Mouse (Mus musculus): ENCODE results near the gene Adar.

The Adar gene

DNA sequence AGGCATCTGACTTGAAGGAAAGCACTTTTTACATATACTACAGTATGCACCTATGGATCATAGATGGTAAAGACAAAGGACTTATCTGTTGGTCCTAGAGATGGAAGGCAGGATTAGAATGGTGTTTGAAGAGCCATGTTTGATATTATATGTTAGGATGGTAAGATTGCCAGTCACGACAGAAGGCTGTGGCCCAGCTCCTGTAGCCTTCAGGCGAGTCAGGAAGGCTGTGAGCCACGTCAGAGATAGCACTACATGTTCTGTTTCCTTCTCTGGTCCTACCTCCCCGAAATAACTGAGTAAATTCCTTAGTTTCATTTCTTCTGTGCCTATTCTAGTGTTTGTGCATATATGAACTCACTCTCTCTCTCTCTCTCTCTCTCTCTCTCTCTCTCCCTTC is 17.3 kb downstream of the Adar start:
- DNase-seq: no peak

DNA sequence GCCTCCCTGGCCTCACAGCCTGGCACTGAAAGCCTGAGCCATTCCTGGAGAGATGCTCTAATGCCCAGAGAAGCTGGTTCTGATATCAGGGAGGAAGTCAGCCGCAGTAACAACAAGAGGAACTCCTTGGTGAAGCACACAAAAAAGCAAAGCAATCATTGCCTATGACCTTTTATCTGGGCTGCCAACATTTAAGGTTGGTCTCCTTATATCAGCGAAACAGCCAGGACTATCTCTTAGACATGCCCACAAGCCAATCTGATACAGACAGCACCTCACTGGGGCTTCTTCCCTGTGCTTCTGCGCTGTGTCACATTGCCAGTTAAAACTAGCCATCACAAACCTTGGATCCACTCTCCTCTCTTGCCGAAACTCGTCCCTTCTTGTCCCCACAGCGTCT is 23.7 kb downstream of the Adar start:
- no peak for DNase-seq

DNA sequence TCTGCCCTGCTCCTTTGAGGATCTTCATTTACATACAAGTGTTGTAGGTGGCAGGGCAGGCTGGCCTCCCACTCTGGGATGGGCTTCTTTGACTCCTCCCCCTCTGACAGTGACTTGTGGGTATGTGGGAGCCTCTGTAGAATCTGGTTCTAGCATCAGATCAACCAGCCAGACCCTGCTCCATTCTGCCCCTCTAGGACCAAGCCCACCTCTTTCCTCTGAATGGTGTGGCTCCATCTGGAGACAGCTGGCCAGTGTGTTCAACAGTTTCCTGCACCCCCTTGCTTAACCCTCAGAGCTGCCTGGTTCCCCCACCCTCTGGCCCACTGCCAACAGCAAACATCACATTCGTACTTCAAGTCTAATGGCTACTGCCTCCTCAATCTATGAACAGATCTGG is 37.5 kb downstream of the Adar start:
- peak in 1 of 2 experiments; percentile 38 for DNase-seq

DNA sequence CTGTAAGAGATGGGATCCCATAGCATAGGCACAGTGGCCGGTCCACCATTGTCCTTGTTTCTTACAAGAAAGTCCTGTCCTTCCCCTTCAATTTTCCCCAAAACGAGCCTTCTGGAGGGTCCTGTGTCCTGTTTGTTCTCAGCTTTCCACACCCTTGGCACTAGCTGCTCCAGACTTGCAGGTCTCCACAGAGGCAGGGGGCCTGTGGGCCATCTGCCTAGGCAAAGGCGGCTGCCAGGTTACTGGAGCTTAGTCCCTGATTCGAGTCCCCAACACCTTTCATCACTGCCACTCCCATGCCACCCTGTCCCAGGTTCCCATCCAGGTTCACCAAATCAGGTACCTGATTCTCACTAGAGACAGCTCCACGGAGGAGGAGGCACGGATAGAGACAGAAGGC is 40.5 kb downstream of the Adar start:
- DNase-seq: peak; percentile 74 to 80

DNA sequence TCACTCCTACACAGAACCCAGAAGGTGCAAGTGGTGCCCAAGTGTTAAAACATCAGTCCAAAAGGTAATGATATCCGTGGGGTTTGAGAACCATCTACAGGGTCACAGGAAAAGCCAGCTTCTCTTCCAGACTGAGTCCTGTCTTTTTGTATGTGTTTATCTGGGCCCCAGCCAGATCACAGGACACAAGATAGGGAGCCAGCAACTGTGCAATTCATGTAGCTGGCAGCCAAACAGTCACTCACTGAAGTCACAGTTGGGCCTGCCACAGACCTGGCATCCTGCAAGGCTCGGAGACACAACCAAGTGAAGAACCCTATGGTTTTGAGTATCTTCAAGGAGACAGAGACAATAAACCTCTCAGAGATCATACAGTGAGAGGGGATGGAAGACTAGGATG is 43.0 kb downstream of the Adar start:
- DNase-seq: peak; percentile 58 to 71

DNA sequence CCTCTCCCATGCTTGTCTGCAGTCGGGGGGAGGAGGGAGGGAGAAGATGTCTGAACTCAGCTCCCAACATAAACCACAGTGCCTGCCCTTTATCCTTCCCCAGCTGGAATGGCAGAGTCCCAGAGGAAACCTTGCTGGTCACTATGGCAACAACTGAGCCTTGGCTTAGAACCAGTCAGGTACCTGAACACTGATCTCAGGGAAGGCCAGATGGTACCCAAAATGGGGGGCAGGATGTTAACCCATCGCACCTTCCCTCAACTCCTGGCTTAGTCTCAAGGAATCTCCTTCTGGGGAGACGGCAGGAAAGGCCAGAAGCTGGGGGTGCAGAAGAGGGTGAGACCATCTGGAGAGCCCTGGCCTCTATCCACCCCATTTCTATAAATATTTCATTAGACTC is 45.0 kb downstream of the Adar start:
- peak; percentile 81 to 83 for DNase-seq

DNA sequence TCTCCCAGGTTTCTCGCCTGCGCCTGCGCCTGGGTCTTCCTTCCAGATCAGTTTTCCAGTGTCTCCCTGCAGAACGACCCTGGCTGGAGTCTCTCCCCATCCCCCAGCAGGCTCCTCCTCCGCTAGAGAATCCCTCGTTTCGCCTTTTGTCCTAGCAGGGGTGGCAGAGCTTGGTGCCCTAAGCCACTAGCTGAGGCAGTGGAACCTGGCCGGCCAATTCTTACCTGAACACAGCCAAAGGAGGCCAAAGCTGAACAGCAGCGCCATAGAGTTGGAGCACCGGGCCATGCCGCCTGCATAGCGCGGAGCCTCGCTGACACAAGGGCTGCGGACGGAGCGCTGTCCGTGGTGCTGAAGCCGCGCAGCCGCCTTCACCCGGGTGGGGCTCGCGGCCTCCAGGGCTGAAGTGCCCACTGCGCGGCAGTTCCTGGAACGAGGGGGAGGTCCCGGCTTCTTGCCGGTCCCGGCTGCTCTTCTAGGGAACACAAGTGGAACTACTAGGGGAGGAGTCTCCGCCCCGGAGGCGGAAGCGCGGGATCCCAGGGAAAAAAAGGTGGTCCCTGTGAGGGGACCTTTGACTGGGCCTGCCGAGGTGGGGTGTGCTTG is 49.4 kb downstream of the Adar start, which contains the start of gene Chrnb2:
Chrnb2 (minus strand) TSS at position 514 of the 606 bp plus-strand sequence.
- peak; percentile 82 for DNase-seq

DNA sequence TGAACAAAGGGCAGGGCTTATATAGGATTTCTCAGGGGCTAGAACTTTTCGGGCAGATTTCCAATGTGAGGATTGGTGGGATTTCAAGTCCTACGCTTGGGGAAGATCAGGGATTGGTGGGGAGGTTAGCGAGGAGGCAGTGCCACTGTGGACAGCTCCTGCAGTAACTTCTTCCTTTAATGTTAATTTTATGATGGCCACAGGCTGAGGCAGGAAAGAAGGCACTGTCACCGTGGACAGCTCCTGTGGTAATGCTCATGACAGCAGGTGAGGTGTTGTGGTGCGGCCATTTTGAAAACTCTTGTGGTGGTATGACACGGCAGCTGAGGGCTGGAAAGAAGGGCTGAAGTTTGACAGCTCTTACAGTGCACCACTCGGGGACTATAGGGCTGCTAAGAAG is 54.8 kb downstream of the Adar start:
- no peak for DNase-seq

DNA sequence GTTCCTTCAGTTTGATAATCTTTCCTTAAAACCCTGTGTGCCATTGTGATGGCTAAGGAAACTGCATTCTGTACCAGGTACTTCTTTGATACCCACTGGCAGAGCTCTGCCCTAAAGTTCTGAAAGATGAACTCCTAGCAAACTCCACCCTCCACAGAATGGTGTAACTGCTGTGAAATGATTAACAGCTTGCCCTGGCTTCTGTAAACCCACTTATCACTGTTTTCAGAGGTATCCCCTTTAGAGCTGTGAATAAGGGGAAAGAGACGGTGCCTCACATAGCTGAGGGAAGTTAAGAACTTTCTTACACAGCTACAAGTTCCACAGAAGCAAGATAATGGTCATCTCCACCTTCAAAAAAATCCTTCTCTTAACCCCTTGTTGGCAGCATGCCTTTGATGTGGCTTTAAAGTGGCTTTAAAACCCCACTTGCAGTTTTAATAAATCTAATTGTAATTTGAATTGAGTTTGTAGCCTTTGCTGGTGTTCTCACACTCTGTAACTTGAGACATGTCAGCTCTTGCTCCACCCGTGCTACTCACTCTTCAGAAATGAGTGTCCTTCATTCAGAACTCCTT is 55.7 kb downstream of the Adar start:
- no peak for DNase-seq

DNA sequence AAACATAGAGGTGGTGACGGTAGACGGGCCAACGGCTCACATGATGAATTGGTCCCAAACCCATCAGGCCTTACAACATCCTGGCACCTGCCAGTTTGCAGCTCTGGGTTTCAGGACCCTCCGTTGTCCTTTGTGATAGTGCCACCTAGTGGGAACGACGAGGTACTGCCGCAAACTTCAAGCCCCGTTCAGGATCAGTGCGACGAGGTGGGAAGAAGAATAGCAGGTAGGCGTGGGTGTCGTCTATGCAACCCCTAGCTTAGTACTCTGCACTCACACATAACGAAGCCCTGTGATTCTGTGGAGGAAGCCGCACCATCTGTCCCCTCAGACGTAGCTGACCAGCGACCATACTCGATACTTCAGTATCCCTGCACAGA is 57.8 kb downstream of the Adar start:
- DNase-seq: peak; percentile 93 to 95

DNA sequence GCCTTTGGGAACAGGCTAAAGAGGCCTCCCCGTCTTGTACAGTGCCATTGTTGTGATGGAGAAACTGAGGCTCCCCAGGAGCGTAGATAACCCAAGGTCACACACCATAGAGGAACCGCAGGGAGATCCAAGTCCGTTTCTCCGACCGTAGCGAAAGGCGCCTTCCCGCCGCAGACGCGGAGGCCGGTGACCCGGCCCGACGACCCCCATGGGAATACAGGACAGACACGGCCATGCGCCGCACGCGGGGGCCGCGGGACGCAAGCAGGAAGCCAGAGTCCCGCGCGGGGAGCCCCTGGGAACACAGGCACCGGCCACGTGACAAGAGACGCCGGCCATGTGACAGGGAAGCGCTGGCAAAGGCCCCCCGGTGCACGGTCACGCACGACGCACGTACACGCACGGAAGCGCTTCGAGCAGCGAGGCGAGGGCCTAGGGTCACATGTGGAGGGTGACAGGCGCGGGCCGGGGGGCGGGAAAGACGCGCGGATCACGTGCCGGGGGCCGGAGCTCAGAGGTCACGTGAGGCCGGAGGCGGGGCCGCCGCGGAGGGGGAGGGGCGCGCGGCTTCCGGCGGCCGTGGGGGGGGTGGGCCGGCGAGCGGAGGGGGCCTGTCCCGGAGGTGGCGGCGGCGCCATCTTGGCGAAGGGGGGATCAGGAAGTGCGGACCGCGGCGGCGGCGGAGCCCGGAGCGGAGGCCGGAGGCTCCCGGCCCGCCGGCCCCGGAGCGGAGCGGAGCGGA is 58.3 kb downstream of the Adar start, which contains the start of gene Ube2q1:
Ube2q1 (plus strand) TSS at position 649 of the 742 bp plus-strand sequence.
- DNase-seq: peak; percentile 99

DNA sequence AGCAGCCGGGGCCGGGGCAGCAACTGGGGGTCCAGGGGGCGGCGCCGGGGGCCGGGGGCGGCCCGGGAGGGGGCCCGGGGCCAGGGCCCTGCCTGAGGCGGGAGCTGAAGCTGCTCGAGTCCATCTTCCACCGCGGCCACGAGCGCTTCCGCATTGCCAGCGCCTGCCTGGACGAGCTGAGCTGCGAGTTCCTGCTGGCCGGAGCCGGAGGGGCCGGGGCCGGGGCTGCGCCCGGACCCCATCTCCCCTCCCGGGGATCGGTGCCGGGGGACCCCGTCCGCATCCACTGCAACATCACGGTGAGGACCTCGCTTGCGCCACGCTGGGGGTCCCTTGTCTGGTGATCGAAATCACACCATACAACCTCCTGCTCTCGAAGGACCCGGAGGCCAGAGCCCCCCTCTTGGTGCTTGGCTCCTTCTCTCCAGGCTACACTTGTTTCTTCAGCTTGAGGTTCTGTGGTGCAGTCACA is 59.0 kb downstream of the Adar start:
- peak; percentile 57 to 70 for DNase-seq

DNA sequence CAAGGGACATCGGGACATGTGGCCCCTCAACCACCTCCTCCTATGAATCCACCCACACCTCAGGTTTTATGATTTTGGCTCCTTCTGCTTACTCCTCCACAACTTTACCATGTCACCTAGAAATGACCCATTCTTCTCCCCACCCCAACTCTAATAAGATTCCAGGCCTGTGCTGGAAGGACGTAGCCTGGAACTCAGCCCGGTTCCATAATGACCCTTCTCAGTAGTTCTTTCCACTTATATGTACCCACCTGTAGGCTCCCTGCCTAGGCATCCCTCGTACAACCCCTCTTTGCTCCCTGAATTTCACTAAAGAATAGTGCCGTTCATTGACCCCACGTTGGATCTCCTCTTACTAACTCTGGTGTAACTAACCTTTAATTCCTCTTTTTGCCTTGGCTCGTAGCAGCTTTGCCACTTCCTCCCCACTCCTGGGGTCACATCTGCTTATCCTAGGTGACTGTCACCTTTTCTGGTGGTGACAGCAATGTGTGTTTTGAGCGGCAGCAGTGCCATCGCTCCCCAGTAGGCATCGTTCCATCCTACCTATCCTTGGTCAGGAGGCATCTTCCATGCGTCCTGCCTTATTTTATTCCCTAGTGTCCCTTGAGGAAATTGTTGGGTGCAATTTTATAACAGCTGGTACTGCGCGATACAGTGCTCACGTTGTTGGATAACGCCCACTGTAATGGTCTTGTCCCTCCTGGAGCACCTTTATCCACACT is 59.6 kb downstream of the Adar start:
- DNase-seq: peak in 1 of 2 experiments; percentile 31

DNA sequence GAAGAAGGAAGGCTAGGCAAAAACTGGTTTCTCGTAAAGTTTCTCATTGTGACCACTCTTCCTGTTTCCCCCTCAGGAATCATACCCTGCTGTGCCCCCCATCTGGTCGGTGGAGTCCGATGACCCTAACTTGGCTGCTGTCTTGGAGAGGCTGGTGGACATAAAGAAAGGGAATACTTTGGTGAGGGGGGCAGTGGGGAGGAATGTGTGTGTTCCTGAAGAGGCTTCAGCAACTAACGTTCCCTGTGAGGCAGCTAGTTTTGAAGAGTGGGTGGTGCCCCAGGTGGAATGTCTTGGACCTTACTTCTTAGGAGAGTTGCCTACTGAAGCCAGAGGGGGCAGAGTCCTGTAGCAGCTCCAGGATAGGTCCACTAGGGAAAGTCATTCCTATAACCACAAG is 61.2 kb downstream of the Adar start:
- DNase-seq: no peak

DNA sequence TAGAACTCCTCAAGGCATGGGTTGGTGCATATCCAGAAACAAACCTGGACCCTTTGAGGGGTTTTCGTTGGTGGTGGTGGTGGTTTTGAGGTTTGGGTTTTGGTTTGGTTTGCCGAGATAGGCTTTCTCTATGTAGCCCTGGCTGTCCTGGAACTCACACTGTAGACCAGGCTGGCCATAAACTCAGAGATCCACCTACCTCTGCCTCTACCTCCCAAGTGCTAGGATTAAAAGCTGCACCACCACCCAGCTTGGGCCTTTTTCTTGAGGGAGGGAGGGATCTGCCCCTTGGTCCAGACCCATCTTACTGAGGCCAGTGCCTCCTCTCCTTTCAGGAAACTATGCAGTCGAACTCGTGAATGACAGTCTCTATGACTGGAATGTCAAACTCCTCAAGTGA is 65.3 kb downstream of the Adar start:
- DNase-seq: no peak

DNA sequence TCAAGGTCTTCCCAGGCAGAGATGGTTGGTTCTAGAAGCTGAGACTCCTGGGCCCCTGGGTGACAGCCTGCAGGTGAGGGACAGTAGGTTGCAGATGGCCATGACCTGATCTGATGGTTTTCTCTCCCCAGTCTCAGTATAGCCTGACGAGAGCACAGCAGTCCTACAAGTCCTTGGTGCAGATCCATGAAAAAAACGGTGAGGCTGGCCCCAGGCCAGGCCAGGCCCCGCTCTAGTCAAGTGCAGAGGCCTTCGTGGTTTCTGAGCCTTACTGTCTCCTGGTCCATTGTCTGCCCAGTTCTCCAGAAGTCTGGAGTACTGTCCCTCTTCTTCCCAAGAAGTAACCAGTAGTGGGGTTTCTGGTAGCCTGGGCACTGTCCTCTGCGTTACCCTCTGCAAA is 66.8 kb downstream of the Adar start:
- no peak for DNase-seq

DNA sequence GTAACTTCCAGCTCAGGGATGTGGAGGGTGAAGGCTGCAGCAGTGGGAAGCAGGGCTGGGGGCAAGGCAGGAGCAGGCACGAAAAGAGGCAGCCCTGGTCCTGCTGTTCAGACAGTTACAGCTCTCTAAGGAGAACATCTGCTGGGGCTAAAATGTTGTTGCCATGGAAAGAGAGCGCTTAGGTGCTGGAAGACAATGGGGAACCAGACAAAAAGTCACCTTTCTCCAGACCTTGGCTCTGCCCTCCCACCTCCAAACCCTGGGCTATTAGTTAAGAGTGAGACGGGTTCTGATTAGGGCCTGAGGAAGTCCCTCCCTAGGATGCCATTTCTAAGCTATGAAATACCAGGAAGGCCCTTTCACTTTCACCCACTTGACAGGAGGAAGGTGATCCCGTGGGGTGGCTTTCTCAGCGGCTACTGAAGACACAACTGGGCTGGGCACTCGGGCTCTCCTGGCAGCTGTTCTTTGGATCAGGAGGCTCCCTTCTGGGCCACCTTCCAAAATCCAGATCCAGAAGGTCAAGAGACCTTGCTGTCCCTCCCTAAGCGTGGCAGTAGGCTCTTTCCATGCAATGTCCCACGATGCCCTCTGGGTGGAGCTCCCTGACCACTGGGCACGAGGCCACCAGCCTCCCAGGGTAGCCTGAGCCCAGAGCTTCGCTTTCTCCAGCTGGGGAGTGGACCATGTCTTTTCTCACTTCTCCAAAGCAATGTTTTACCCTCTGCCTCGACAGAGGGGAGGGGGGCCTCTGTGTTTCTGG is 70.3 kb downstream of the Adar start:
- DNase-seq: peak; percentile 89 to 92

DNA sequence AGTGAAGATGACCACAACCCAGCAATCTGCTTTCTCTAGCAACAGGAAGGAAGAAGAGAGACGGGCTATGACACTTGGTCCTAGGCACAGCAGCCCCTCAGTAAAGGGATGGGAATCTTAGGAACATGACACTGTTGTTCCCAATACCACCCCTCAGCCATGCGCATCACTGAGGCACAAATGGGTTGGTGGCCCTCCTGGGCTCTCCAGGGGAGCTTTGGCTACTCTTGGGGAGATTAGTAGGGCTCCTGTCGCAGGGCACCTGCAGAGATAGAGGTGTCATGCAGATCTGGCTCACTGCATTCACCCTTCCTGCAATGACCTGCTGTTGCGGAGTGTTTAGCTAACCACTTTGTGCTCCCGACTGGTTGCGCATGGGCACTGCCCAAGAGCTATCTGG is 71.5 kb downstream of the Adar start:
- no peak for DNase-seq

DNA sequence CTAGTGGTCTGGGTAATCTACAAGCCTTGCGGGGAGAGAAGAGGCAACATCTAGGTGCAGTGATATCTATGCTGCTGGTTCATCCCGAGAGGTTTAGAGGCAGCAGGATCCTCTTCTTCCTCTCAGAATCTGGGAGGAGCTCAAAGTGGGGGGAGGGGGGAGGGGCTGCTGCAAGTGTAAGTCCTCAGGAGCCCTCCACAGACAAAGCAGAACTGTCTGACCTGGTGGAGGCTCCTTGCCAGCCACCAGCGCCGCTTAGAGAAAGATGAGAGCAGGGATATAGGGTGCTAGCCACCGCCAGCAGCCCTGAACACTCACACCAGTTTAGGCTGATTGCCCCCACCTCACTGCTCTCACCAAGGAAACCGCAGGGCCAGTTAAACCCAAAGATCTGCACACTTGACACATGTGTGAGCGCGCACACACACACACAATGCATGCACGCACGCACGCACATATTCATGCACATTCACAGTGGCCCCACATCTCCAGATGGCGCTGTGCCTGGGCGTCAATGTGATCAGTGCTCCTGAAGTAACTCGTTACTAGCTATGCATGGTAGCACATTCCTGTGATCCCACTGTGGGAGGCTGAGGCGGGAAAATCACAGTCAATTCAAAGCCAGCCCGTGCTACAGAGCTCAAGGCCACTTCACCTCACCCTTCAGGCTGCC is 74.0 kb downstream of the Adar start:
- DNase-seq: peak; percentile 39 to 53

DNA sequence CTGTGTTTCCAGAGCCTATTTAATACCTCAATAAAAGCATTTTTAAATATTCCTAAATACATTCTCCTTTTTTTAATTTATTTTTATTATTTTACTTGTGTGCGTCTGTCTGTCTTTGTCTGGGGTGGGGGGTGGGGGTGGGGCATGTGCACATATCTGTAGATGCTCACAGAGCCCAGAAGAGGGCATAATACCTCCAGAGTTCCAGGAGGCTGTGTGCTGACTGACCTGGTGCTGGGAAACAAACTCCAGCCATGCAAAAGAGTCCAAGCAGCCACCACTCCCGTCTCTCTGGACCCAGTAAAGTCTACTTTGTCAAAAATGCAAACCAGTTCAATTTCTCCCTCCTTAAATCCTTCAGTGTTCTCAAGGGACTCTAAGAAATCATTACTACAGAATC is 79.8 kb downstream of the Adar start:
- DNase-seq: no peak

DNA sequence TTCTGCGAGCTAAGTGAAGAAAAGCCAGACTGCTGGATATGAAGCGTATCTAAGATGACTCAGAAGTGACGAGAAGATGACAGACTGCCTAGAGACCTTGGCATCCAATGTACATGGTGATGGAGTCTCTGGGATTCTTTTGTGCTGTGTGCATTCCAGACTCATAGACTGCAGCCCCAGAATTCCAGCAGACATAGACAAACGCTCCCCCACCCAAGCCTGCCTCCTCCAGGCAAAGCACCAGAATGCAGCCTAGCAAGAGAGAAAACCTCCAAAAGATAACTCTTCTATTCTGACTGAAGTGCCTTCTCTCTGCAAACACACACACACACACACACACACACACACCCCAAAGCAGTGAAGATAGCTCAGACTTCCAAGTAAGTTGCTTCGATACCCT is 80.9 kb downstream of the Adar start:
- no peak for DNase-seq

DNA sequence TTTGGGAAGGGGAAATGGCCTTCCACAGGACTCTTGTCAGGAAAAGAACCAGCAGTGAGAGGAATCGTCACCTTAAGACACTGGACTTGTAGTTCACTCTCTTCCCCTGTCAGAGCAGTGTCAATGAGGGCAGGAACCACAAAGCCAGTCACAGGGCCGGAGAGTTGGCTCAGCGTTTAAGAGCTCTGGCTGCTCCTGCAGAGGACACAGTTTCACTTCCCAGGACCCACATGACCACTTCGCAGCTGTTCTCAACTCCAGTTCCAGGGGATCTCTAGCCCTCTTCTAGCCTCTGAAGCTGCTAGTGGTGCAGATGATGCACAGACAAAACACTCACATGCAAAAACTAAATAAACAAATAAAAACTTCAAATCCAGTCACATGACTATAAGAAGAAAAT is 81.5 kb downstream of the Adar start:
- no peak for DNase-seq

All from cerebellum, postnatal 10 days (tissue).